Mouse (Mus musculus) hindbrain, embryonic 16.5 days (tissue): ENCODE measurements at regions not wholly inside any gene's neighbourhood (a gene's known extent, or its start where the extent isn't known, plus 50 kb on each side); places are given as distances from the start of the nearest gene placed in this dataset.

Experiments
- ATAC-seq: fragments of 200-750 bp; cut with Nextera tagmentation; 2 replicates; pipeline ENCODE4 v1.8.0; 2017; ENCODE audit warnings: moderate TSS enrichment, moderate library complexity
- H3K27ac ChIP-seq: fragments of 300-500 bp; sonication (generic); 2 replicates; pipeline ENCODE4 v1.5.1; 2014; ENCODE audit warnings: low read depth, mild to moderate bottlenecking, control low read depth, low read length, moderate library complexity
- H3K27me3 ChIP-seq: fragments of 300-500 bp; sonication (generic); replicated peaks from 2 replicates; pipeline ENCODE4 v1.6.1; 2014; ENCODE audit warnings: low read length; ENCODE audit not compliant: control insufficient read depth, insufficient read depth
- H3K36me3 ChIP-seq: fragments of 300-500 bp; sonication (generic); 2 replicates; pipeline ENCODE4 v1.6.1; 2014; ENCODE audit warnings: mild to moderate bottlenecking, low read length, moderate library complexity, mixed read lengths; ENCODE audit not compliant: control insufficient read depth, insufficient read depth
- H3K4me1 ChIP-seq: fragments of 300-500 bp; sonication (generic); 2 replicates; pipeline ENCODE4 v1.6.1; 2014; ENCODE audit warnings: low read depth, low read length; ENCODE audit not compliant: control insufficient read depth, insufficient read depth
- H3K4me2 ChIP-seq: fragments of 300-500 bp; sonication (generic); 2 replicates; pipeline ENCODE4 v1.6.1; 2014; ENCODE audit warnings: mild to moderate bottlenecking, low read length, control low read depth, moderate library complexity
- H3K4me3 ChIP-seq: fragments of 300-500 bp; sonication (generic); 2 replicates; pipeline ENCODE4 v1.5.1; 2014; ENCODE audit warnings: mild to moderate bottlenecking, low read length, control low read depth, moderate library complexity
- H3K9ac ChIP-seq: fragments of 300-500 bp; sonication (generic); 2 replicates; pipeline ENCODE4 v1.6.1; 2014; ENCODE audit warnings: low read depth, mild to moderate bottlenecking, control low read depth, low read length, moderate library complexity
- H3K9me3 ChIP-seq: fragments of 300-500 bp; sonication (generic); 2 replicates; pipeline ENCODE4 v1.6.1; 2014; ENCODE audit warnings: mild to moderate bottlenecking, low read length, moderate library complexity; ENCODE audit not compliant: control insufficient read depth
- WGBS: fragments of 180-500 bp; shearing (Covaris S2); extraction: QIAGEN DNeasy Blood & Tissue Kit; methylation state at CpG from one replicate; pipeline ENCODE4 v1.1.7; 2014; 5-methylcytosine and 5-hydroxymethylcytosine counted together

- Histone ChIP-seq H3K4me1 (no peaks in the 10 kb centered on the region), H3K27me3 (no peaks in the 10 kb centered on the region), H3K4me2 (no peak overlapping the region), H3K4me3 (no peak overlapping the region), H3K27ac (no peak overlapping the region), H3K9ac (no peak overlapping the region), H3K36me3 (no peaks in the 10 kb centered on the region), H3K9me3 (no peaks in the 10 kb centered on the region)
- no peak for ATAC-seq
- WGBS: 86% methylated on average over 19 of the region's 19 CpGs
Measured at GRCm38 (mm10) chr15:97469684-97470344, 222.7 kb upstream of the Amigo2 start.

DNA sequence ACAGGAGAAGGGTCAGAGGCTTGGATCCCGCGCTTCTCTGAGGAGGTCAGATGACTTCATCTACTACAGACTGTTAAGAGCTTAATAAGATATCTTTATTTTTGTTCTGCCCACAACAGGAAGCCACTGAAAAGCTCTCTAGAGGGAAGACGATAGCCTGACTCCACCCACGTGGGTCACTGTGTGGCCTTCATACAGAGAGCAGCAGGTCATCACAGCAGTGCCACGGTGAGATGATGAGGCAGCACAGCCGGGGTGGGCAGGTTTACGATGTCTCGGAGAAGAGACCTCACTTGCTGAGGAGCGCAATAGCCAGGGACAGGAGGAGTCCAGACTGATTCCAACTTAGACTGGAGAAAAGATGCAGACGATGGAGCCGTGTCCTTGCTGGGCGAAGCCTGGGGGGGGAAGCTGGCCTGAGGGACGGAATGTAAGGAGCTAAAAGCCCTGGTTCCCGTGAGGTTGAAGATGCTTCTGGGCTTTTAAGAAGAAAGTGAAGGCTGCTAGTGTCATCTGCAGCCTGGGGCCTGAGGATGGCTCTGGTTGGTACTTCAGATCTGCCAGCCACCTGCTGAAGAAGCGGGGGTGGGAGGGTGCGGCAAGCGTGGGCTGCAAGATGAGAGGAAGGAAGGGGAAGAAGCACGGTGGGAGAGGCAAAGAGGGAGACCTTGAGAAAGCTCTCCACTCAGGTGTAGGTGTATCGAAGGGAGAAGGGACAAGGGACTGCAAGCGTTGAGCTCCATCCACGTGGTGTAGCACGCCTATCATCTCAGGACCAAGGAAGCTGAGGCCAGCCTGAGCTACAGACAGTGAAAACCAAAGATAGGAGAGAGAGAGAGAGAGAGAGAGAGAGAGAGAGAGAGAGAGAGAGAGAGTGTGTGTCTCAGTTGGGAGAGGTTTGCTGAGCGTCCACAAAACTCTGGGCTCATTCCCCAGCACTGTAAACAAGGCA lies 221.9 kb upstream of the Amigo2 start:
- Histone ChIP-seq H3K9ac (no peak overlapping the region), H3K4me1 (no peaks in the 10 kb centered on the region), H3K27me3 (no peaks in the 10 kb centered on the region), H3K4me2 (no peak overlapping the region), H3K36me3 (no peaks in the 10 kb centered on the region), H3K4me3 (no peak overlapping the region), H3K27ac (no peak overlapping the region), H3K9me3 (no peaks in the 10 kb centered on the region)
- no peak for ATAC-seq
- WGBS: 79% methylated on average over 23 of the region's 23 CpGs

DNA sequence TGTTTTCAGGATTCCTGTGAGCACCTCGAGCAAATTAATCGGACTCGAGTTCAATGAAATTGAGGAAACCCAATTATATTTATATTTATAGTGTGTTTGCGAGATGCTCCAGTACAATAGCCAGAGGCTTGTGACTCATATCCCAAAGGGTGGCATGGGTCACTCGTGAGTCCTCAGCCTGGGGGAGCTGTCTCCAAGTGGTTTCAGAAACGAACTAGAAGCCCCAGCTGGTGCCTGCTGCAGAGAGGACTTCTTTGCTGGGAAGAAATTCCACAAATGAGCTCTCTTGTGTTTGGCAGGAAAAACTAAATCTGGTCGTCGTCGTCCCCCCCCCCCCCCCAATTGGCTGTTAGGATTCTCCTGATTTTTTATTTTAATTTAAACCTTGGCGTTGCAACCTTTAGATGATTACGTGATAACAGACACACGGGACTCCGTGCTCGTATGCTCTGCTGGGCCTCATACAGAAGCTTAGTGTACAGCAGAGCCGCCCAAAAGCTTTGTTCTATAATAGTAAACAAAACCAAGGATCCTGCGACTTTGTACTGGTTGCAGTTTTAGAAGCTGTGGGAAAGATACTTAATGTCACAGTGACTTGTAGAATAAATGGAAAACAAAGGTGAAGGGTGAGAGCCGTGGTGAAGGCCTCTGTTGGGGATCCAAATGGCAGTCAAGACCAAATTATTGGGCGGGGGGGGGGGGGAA lies 220.8 kb upstream of the Amigo2 start:
- Histone ChIP-seq H3K9me3 (no peaks in the 10 kb centered on the region), H3K36me3 (no peaks in the 10 kb centered on the region), H3K27ac (no peak overlapping the region), H3K9ac (no peak overlapping the region), H3K4me3 (no peak overlapping the region), H3K4me1 (no peaks in the 10 kb centered on the region), H3K4me2 (no peak overlapping the region), H3K27me3 (no peaks in the 10 kb centered on the region)
- WGBS: 79% methylated on average over 17 of the region's 18 CpGs
- no peak for ATAC-seq

GRCm38 (mm10) chr15:97466906-97467465 lies 219.9 kb upstream of the Amigo2 start:
- no peak overlapping the region for H3K4me2 ChIP-seq
- no peak overlapping the region for H3K9ac ChIP-seq
- no peak for ATAC-seq
- no peaks in the 10 kb centered on the region for H3K27me3 ChIP-seq
- no peaks in the 10 kb centered on the region for H3K36me3 ChIP-seq
- H3K9me3 ChIP-seq: no peaks in the 10 kb centered on the region
- no peaks in the 10 kb centered on the region for H3K4me1 ChIP-seq
- no peak overlapping the region for H3K4me3 ChIP-seq
- no peak overlapping the region for H3K27ac ChIP-seq
- 86% methylated on average over 10 of the region's 10 CpGs for WGBS

GRCm38 (mm10) chr15:97466110-97466509 lies 219.0 kb upstream of the Amigo2 start:
- WGBS: 67% methylated on average over 3 of the region's 3 CpGs
- H3K4me2 ChIP-seq: no peak overlapping the region
- no peak for ATAC-seq
- no peak overlapping the region for H3K4me3 ChIP-seq
- no peaks in the 10 kb centered on the region for H3K9me3 ChIP-seq
- no peaks in the 10 kb centered on the region for H3K4me1 ChIP-seq
- no peak overlapping the region for H3K9ac ChIP-seq
- H3K27me3 ChIP-seq: no peaks in the 10 kb centered on the region
- H3K27ac ChIP-seq: no peak overlapping the region
- H3K36me3 ChIP-seq: no peaks in the 10 kb centered on the region

DNA sequence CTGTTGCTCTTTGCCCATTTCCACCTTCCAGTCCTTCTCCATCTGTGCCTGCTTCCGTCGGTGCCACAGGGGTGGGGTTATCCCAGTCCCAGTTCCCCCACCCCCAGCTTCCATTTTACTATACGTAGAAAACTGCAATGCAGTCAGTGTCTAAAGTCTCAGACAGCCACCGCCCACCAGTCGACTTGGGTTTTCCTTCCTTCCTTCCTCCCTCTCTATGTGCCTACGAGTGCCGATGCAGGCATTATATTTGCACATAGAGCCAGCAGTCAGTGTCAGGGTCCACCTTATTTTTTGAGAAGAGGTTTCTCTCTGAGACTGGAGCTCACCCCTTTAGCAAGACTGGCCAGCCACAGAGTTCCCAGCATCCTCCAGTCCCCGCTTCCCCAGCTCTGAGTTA lies 218.3 kb upstream of the Amigo2 start:
- 87% methylated on average over 8 of the region's 8 CpGs for WGBS
- ATAC-seq: no peak
- H3K4me3 ChIP-seq: no peak overlapping the region
- H3K4me1 ChIP-seq: no peaks in the 10 kb centered on the region
- H3K4me2 ChIP-seq: no peak overlapping the region
- no peak overlapping the region for H3K9ac ChIP-seq
- no peaks in the 10 kb centered on the region for H3K9me3 ChIP-seq
- no peak overlapping the region for H3K27ac ChIP-seq
- H3K36me3 ChIP-seq: no peaks in the 10 kb centered on the region
- no peaks in the 10 kb centered on the region for H3K27me3 ChIP-seq

DNA sequence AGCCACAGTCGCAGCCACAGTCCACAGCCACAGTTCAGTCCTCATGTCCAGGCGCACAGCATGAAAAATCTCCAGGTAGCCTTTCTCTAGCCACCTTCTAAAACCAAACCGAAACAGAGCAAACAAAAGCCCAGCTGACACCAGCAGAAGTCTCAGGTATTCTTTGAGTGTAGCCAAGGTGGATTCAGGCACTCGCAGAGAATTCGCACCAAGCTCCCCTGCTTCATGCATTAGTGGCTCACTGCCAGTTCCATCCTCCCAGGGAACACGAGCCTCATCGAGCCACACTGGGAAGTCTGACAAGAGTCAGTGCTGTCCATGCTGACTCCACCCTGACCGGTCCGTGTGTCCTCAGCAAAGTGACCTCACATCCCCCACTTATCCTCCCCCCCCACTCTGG lies 217.7 kb upstream of the Amigo2 start:
- no peak for ATAC-seq
- H3K9ac ChIP-seq: no peak overlapping the region
- no peak overlapping the region for H3K27ac ChIP-seq
- H3K4me3 ChIP-seq: no peak overlapping the region
- no peaks in the 10 kb centered on the region for H3K4me1 ChIP-seq
- WGBS: 91% methylated on average over 9 of the region's 9 CpGs
- H3K36me3 ChIP-seq: no peaks in the 10 kb centered on the region
- no peak overlapping the region for H3K4me2 ChIP-seq
- H3K27me3 ChIP-seq: no peaks in the 10 kb centered on the region
- H3K9me3 ChIP-seq: no peaks in the 10 kb centered on the region

DNA sequence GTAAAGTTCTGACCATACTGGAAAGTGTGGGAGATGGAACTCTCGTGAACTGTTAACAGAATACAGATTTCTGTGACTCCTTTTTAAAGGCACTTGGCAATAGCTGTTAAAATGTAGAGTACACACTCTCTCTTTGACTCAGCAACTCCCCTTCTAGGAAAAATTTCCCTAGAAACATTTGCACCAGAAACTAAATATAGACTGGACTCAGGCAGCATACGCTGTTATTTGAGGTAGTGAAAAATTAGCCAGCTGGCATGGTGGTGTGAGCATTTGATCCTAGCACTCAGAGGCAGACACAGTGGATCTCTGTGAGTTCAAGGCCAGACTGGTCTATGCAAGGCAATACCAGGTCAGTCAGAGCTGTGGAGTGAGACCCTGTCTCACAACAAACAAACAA lies 215.5 kb upstream of the Amigo2 start:
- Histone ChIP-seq H3K36me3 (no peaks in the 10 kb centered on the region), H3K4me2 (no peak overlapping the region), H3K9ac (no peak overlapping the region), H3K9me3 (no peaks in the 10 kb centered on the region), H3K4me1 (no peaks in the 10 kb centered on the region), H3K27me3 (no peaks in the 10 kb centered on the region), H3K27ac (no peak overlapping the region), H3K4me3 (no peak overlapping the region)
- WGBS: 78% methylated on average over 2 of the region's 2 CpGs
- ATAC-seq: no peak

GRCm38 (mm10) chr15:97462006-97462405 lies 214.9 kb upstream of the Amigo2 start:
- no peak for ATAC-seq
- 89% methylated on average over 7 of the region's 7 CpGs for WGBS
- Histone ChIP-seq H3K4me1 (no peaks in the 10 kb centered on the region), H3K27me3 (no peaks in the 10 kb centered on the region), H3K9me3 (no peaks in the 10 kb centered on the region), H3K4me2 (no peak overlapping the region), H3K4me3 (no peak overlapping the region), H3K27ac (no peak overlapping the region), H3K36me3 (no peaks in the 10 kb centered on the region), H3K9ac (no peak overlapping the region)
